Mouse (Mus musculus): ENCODE results near the gene Tmem158. TPM values are rescaled to one million over a fixed set of nuclear protein-coding genes. Genes with fewer than 3 reads are reported as not detected.

Tmem158 gene
- polyA plus RNA-seq, 1 experiment from 2014 or later = 8.0 TPM

GRCm38 (mm10) chr9:123240271-123240670 lies 20.3 kb downstream of the Tmem158 start:
- ATAC-seq (ENCODE audit: low read depth) = no peak
- Histone ChIP-seq H3K36me3 (ENCODE audit: control insufficient read depth, insufficient read depth, low read length) (no peaks in the 10 kb centered on the region), H3K9ac (ENCODE audit: low read length) (no peak overlapping the region), H3K4me3 (ENCODE audit: low read length) (no peak overlapping the region), H3K4me1 (replicated peaks; ENCODE audit: control insufficient read depth, insufficient read depth, low read length) (peaks cover 14% of the 10 kb centered on the region), H3K9me3 (ENCODE audit: control insufficient read depth, low read length) (no peaks in the 10 kb centered on the region), H3K27ac (ENCODE audit: low read length) (no peak overlapping the region), H3K4me2 (ENCODE audit: low read depth, low read length) (no peak overlapping the region), H3K27me3 (ENCODE audit: control insufficient read depth, insufficient read depth, low read depth, low read length) (no peaks in the 10 kb centered on the region)
- WGBS = 95% methylated on average over 5 of the region's 5 CpGs

- Histone ChIP-seq H3K4me2 (ENCODE audit: low read depth, low read length) (no peak overlapping the region), H3K27me3 (ENCODE audit: control insufficient read depth, insufficient read depth, low read depth, low read length) (no peaks in the 10 kb centered on the region), H3K9me3 (ENCODE audit: control insufficient read depth, low read length) (no peaks in the 10 kb centered on the region), H3K27ac (ENCODE audit: low read length) (peak overlapping the region; percentile 88; the same call in 1 of the 2 replicates), H3K9ac (ENCODE audit: low read length) (no peak overlapping the region), H3K4me3 (ENCODE audit: low read length) (no peak overlapping the region), H3K4me1 (replicated peaks; ENCODE audit: control insufficient read depth, insufficient read depth, low read length) (peaks cover 14% of the 10 kb centered on the region), H3K36me3 (ENCODE audit: control insufficient read depth, insufficient read depth, low read length) (no peaks in the 10 kb centered on the region)
- ATAC-seq (ENCODE audit: low read depth) = no peak
- WGBS = 59% methylated on average over 2 of the region's 2 CpGs
Observed at GRCm38 (mm10) chr9:123239651-123240050, 20.9 kb downstream of the Tmem158 start.

GRCm38 (mm10) chr9:123238256-123239045 lies 22.1 kb downstream of the Tmem158 start:
- Histone ChIP-seq H3K27me3 (ENCODE audit: control insufficient read depth, insufficient read depth, low read depth, low read length) (no peaks in the 10 kb centered on the region), H3K9me3 (ENCODE audit: control insufficient read depth, low read length) (no peaks in the 10 kb centered on the region), H3K4me1 (replicated peaks; ENCODE audit: control insufficient read depth, insufficient read depth, low read length) (peaks cover 14% of the 10 kb centered on the region), H3K4me3 (ENCODE audit: low read length) (no peak overlapping the region), H3K36me3 (ENCODE audit: control insufficient read depth, insufficient read depth, low read length) (no peaks in the 10 kb centered on the region), H3K27ac (ENCODE audit: low read length) (peak overlapping the region; percentile 88), H3K9ac (ENCODE audit: low read length) (peak overlapping the region; percentile 8; the same call in 1 of the 2 replicates), H3K4me2 (ENCODE audit: low read depth, low read length) (peak overlapping the region; percentile 11; the same call in 1 of the 2 replicates)
- ATAC-seq (ENCODE audit: low read depth) = peak; percentile 79
- WGBS = 28% methylated on average over 4 of the region's 4 CpGs

GRCm38 (mm10) chr9:123237739-123238138 lies 22.8 kb downstream of the Tmem158 start:
- 26% methylated on average over 2 of the region's 2 CpGs for WGBS
- no peaks in the 10 kb centered on the region for H3K9me3 ChIP-seq (ENCODE audit: control insufficient read depth, low read length)
- H3K27me3 ChIP-seq (ENCODE audit: control insufficient read depth, insufficient read depth, low read depth, low read length) = no peaks in the 10 kb centered on the region
- H3K9ac ChIP-seq (ENCODE audit: low read length) = no peak overlapping the region
- no peak overlapping the region for H3K4me3 ChIP-seq (ENCODE audit: low read length)
- H3K4me2 ChIP-seq (ENCODE audit: low read depth, low read length) = 0 out of 2 replicates have a peak overlapping the region, but pooled peaks have one; percentile 11
- H3K36me3 ChIP-seq (ENCODE audit: control insufficient read depth, insufficient read depth, low read length) = no peaks in the 10 kb centered on the region
- peak; percentile 89 for ATAC-seq (ENCODE audit: low read depth)
- H3K4me1 ChIP-seq (replicated peaks; ENCODE audit: control insufficient read depth, insufficient read depth, low read length) = peaks cover 14% of the 10 kb centered on the region
- H3K27ac ChIP-seq (ENCODE audit: low read length) = peak overlapping the region; percentile 88

- Histone ChIP-seq H3K4me1 (replicated peaks; ENCODE audit: control insufficient read depth, insufficient read depth, low read length) (peaks cover 14% of the 10 kb centered on the region), H3K27me3 (ENCODE audit: control insufficient read depth, insufficient read depth, low read depth, low read length) (no peaks in the 10 kb centered on the region), H3K36me3 (ENCODE audit: control insufficient read depth, insufficient read depth, low read length) (no peaks in the 10 kb centered on the region), H3K27ac (ENCODE audit: low read length) (no peak overlapping the region), H3K4me2 (ENCODE audit: low read depth, low read length) (no peak overlapping the region), H3K4me3 (ENCODE audit: low read length) (no peak overlapping the region), H3K9ac (ENCODE audit: low read length) (no peak overlapping the region), H3K9me3 (ENCODE audit: control insufficient read depth, low read length) (no peaks in the 10 kb centered on the region)
- WGBS = 29% methylated on average over 3 of the region's 3 CpGs
- ATAC-seq (ENCODE audit: low read depth) = no peak
Observed at GRCm38 (mm10) chr9:123235621-123236020, 24.9 kb downstream of the Tmem158 start.

- no peak overlapping the region for H3K4me3 ChIP-seq (ENCODE audit: low read length)
- no peak overlapping the region for H3K27ac ChIP-seq (ENCODE audit: low read length)
- no peaks in the 10 kb centered on the region for H3K4me1 ChIP-seq (replicated peaks; ENCODE audit: control insufficient read depth, insufficient read depth, low read length)
- no peaks in the 10 kb centered on the region for H3K9me3 ChIP-seq (ENCODE audit: control insufficient read depth, low read length)
- no peaks in the 10 kb centered on the region for H3K27me3 ChIP-seq (ENCODE audit: control insufficient read depth, insufficient read depth, low read depth, low read length)
- no peaks in the 10 kb centered on the region for H3K36me3 ChIP-seq (ENCODE audit: control insufficient read depth, insufficient read depth, low read length)
- H3K9ac ChIP-seq (ENCODE audit: low read length) = no peak overlapping the region
- H3K4me2 ChIP-seq (ENCODE audit: low read depth, low read length) = no peak overlapping the region
- 55% methylated on average over 4 of the region's 4 CpGs for WGBS
- no peak for ATAC-seq (ENCODE audit: low read depth)
Observed at GRCm38 (mm10) chr9:123229826-123230225, 30.7 kb downstream of the Tmem158 start.

- no peak overlapping the region for H3K4me3 ChIP-seq (ENCODE audit: low read length)
- no peaks in the 10 kb centered on the region for H3K4me1 ChIP-seq (replicated peaks; ENCODE audit: control insufficient read depth, insufficient read depth, low read length)
- H3K4me2 ChIP-seq (ENCODE audit: low read depth, low read length) = no peak overlapping the region
- H3K27ac ChIP-seq (ENCODE audit: low read length) = no peak overlapping the region
- ATAC-seq (ENCODE audit: low read depth) = no peak
- H3K9ac ChIP-seq (ENCODE audit: low read length) = no peak overlapping the region
- H3K36me3 ChIP-seq (ENCODE audit: control insufficient read depth, insufficient read depth, low read length) = no peaks in the 10 kb centered on the region
- no peaks in the 10 kb centered on the region for H3K9me3 ChIP-seq (ENCODE audit: control insufficient read depth, low read length)
- H3K27me3 ChIP-seq (ENCODE audit: control insufficient read depth, insufficient read depth, low read depth, low read length) = no peaks in the 10 kb centered on the region
Observed at GRCm38 (mm10) chr9:123228671-123229070, 31.9 kb downstream of the Tmem158 start.

GRCm38 (mm10) chr9:123227106-123227750 lies 33.3 kb downstream of the Tmem158 start:
- WGBS = 75% methylated on average over 3 of the region's 3 CpGs
- no peak overlapping the region for H3K27ac ChIP-seq (ENCODE audit: low read length)
- no peak overlapping the region for H3K9ac ChIP-seq (ENCODE audit: low read length)
- no peak overlapping the region for H3K4me3 ChIP-seq (ENCODE audit: low read length)
- H3K27me3 ChIP-seq (ENCODE audit: control insufficient read depth, insufficient read depth, low read depth, low read length) = no peaks in the 10 kb centered on the region
- no peaks in the 10 kb centered on the region for H3K36me3 ChIP-seq (ENCODE audit: control insufficient read depth, insufficient read depth, low read length)
- H3K4me1 ChIP-seq (replicated peaks; ENCODE audit: control insufficient read depth, insufficient read depth, low read length) = no peaks in the 10 kb centered on the region
- no peak for ATAC-seq (ENCODE audit: low read depth)
- no peak overlapping the region for H3K4me2 ChIP-seq (ENCODE audit: low read depth, low read length)
- H3K9me3 ChIP-seq (ENCODE audit: control insufficient read depth, low read length) = no peaks in the 10 kb centered on the region

- 52% methylated on average over 2 of the region's 2 CpGs for WGBS
- H3K36me3 ChIP-seq (ENCODE audit: control insufficient read depth, insufficient read depth, low read length) = no peaks in the 10 kb centered on the region
- no peaks in the 10 kb centered on the region for H3K9me3 ChIP-seq (ENCODE audit: control insufficient read depth, low read length)
- no peaks in the 10 kb centered on the region for H3K27me3 ChIP-seq (ENCODE audit: control insufficient read depth, insufficient read depth, low read depth, low read length)
- no peak overlapping the region for H3K4me2 ChIP-seq (ENCODE audit: low read depth, low read length)
- no peaks in the 10 kb centered on the region for H3K4me1 ChIP-seq (replicated peaks; ENCODE audit: control insufficient read depth, insufficient read depth, low read length)
- ATAC-seq (ENCODE audit: low read depth) = no peak
- no peak overlapping the region for H3K27ac ChIP-seq (ENCODE audit: low read length)
- H3K4me3 ChIP-seq (ENCODE audit: low read length) = no peak overlapping the region
- H3K9ac ChIP-seq (ENCODE audit: low read length) = no peak overlapping the region
Observed at GRCm38 (mm10) chr9:123224863-123225431, 35.6 kb downstream of the Tmem158 start.

Measured in lung, embryonic 16.5 days (tissue).